Mouse (Mus musculus): Measurements from ENCODE around the gene Vsnl1. TPM values are rescaled to one million over a fixed set of nuclear protein-coding genes. Genes with fewer than 3 reads are reported as not detected.

Gene Vsnl1
- not detected for polyA plus RNA-seq (2012; fragmentation: generic; extraction: Trizol)

- no peak within 1 kb of the TSS for H3ac ChIP-seq (ENCODE audit: control insufficient read depth, insufficient read length)
- peak within 1 kb of the TSS; percentile 48 for H3K4me2 ChIP-seq (ENCODE audit: low read depth)
- no peaks in the 10 kb centered on the region for H3K79me2 ChIP-seq (ENCODE audit: control insufficient read depth, insufficient read depth)
- H3K4me3 ChIP-seq, result no peak within 1 kb of the TSS
- TF ChIP-seq TCF12 (IDR thresholded peaks at IDR 0.05; ENCODE audit: insufficient read depth, poor library complexity, severe bottlenecking) (no peak), POLR2AphosphoS2 (IDR thresholded peaks at IDR 0.05; ENCODE audit: insufficient read length, low read depth) (no peak), E2F4 (IDR thresholded peaks at IDR 0.05; ENCODE audit: insufficient read depth) (no peak), TCF3 (IDR thresholded peaks at IDR 0.05; ENCODE audit: insufficient read length, low read depth) (no peak), MAX (IDR thresholded peaks at IDR 0.05; ENCODE audit: low read depth) (no peak), MYOD1 (IDR thresholded peaks at IDR 0.05; ENCODE audit: control insufficient read depth in 1 of 3, insufficient read length in 2 of 3, low read depth in 2 of 3) (no peak), USF1 (IDR thresholded peaks at IDR 0.05; ENCODE audit: low read depth) (no peak), POLR2A (IDR thresholded peaks at IDR 0.05; ENCODE audit: insufficient read length, low read depth) (no peak), CEBPB (IDR thresholded peaks at IDR 0.05; ENCODE audit: insufficient read depth, poor library complexity, severe bottlenecking) (no peak), MYOG (IDR thresholded peaks at IDR 0.05; ENCODE audit: control insufficient read depth in 1 of 3, insufficient read depth in 1 of 3, insufficient read length in 2 of 3, low read depth in 2 of 3) (no peak), REST (IDR thresholded peaks at IDR 0.05; ENCODE audit: insufficient read depth, insufficient read length) (no peak), SRF (IDR thresholded peaks at IDR 0.05; ENCODE audit: control insufficient read depth, insufficient read length, low read depth) (no peak)
- no peaks in the 10 kb centered on the region for H3K36me3 ChIP-seq (ENCODE audit: control insufficient read depth, insufficient read depth)
- peaks cover 22% of the 10 kb centered on the region for H3K27me3 ChIP-seq (ENCODE audit: control insufficient read depth, insufficient read depth, insufficient read length)
Observed at GRCm38 (mm10) chr12:11436497-11437265, at the start of gene Vsnl1. TSS of gene Vsnl1 (minus strand) at chr12:11436613.

- Histone ChIP-seq H3K4me2 (ENCODE audit: low read depth) (no peak overlapping the region), H3K36me3 (ENCODE audit: control insufficient read depth, insufficient read depth) (no peaks in the 10 kb centered on the region), H3K79me2 (ENCODE audit: control insufficient read depth, insufficient read depth) (no peaks in the 10 kb centered on the region), H3K4me3 (no peak overlapping the region), H3ac (ENCODE audit: control insufficient read depth, insufficient read length) (no peak overlapping the region), H3K27me3 (ENCODE audit: control insufficient read depth, insufficient read depth, insufficient read length) (no peaks in the 10 kb centered on the region)
- TF ChIP-seq TCF12 (IDR thresholded peaks at IDR 0.05; ENCODE audit: insufficient read depth, poor library complexity, severe bottlenecking) (no peak), MYOG (IDR thresholded peaks at IDR 0.05; ENCODE audit: control insufficient read depth in 1 of 3, insufficient read depth in 1 of 3, insufficient read length in 2 of 3, low read depth in 2 of 3) (no peak)
Observed at GRCm38 (mm10) chr12:11456632-11457031, 20.2 kb upstream of the Vsnl1 start.

DNA sequence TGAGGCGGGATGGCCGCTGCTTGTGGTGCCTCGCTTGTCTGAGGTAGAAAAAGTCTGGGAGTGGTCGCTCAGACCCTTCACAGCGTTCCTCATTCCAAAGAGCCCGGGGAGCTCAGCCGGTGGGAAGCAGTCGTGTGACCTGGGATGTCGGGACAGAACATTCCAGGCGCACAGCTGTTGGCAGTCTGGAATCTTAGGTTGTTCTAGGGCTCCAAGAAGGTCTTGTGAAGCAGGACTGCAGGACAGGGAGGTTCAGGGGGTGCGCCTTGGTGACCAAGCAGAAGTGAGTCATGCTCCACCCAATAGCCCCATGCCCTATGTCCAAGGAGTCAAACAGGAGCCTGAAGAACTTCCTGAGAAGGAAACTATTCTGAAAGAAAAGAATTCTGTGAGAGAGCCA, 19.8 kb upstream of the Vsnl1 start:
- no peaks in the 10 kb centered on the region for H3K79me2 ChIP-seq (ENCODE audit: control insufficient read depth, insufficient read depth)
- peak overlapping the region; percentile 38 for H3K4me2 ChIP-seq (ENCODE audit: low read depth)
- H3K27me3 ChIP-seq (ENCODE audit: control insufficient read depth, insufficient read depth, insufficient read length), result no peaks in the 10 kb centered on the region

DNA sequence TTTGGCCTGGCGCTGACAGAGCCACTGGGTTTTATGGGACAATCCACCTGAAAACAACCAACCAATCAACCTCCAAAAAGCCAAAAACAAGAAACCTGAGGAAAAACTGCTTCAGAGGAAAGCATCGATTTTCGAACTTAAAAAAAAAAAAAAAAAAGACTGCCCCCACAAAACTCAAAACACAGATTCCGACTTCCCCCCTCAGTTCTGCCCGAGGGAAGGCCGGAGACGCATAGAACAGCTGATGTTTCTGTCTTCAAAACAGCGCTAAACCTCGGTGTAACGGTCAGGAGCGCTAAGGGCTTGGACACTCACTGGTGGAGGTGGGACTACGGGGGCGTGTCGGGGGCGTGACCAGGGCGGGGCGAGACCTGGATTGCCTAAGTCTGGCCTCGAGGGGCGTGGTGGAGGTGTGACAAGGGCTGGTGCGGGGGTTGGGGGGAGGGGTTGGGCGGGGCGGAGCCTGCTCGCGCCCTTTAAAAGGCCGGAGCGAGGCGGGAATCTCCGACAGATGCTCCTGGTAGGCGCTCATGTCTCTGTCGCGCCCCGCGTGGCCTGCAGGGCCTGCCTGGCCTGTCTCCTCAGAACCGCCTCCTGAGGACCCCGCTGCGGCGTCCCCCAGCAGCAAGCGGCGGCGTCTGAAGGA, 19.3 kb upstream of the Vsnl1 start, which contains the start of gene Rad51ap2:
Gene Rad51ap2 (plus strand): TSS at position 531 of the 646 bp plus-strand sequence.
- no peak within 1 kb of the TSS for H3ac ChIP-seq (ENCODE audit: control insufficient read depth, insufficient read length)
- H3K4me2 ChIP-seq (ENCODE audit: low read depth), result peak within 1 kb of the TSS; percentile 38
- H3K27me3 ChIP-seq (ENCODE audit: control insufficient read depth, insufficient read depth, insufficient read length), result no peaks in the 10 kb centered on the region
- TF ChIP-seq MYOG (IDR thresholded peaks at IDR 0.05; ENCODE audit: control insufficient read depth in 1 of 3, insufficient read depth in 1 of 3, insufficient read length in 2 of 3, low read depth in 2 of 3), result no peak
- no peak for TF ChIP-seq TCF12 (IDR thresholded peaks at IDR 0.05; ENCODE audit: insufficient read depth, poor library complexity, severe bottlenecking)
- no peak for TF ChIP-seq MYOD1 (IDR thresholded peaks at IDR 0.05; ENCODE audit: control insufficient read depth in 1 of 3, insufficient read length in 2 of 3, low read depth in 2 of 3)
- no peak for TF ChIP-seq POLR2A (IDR thresholded peaks at IDR 0.05; ENCODE audit: insufficient read length, low read depth)
- no peak for TF ChIP-seq MAX (IDR thresholded peaks at IDR 0.05; ENCODE audit: low read depth)
- TF ChIP-seq CEBPB (IDR thresholded peaks at IDR 0.05; ENCODE audit: insufficient read depth, poor library complexity, severe bottlenecking), result no peak
- TF ChIP-seq REST (IDR thresholded peaks at IDR 0.05; ENCODE audit: insufficient read depth, insufficient read length), result no peak
- no peak for TF ChIP-seq SRF (IDR thresholded peaks at IDR 0.05; ENCODE audit: control insufficient read depth, insufficient read length, low read depth)
- TF ChIP-seq E2F4 (IDR thresholded peaks at IDR 0.05; ENCODE audit: insufficient read depth), result no peak
- no peak for TF ChIP-seq USF1 (IDR thresholded peaks at IDR 0.05; ENCODE audit: low read depth)
- no peak for TF ChIP-seq TCF3 (IDR thresholded peaks at IDR 0.05; ENCODE audit: insufficient read length, low read depth)
- TF ChIP-seq POLR2AphosphoS2 (IDR thresholded peaks at IDR 0.05; ENCODE audit: insufficient read length, low read depth), result no peak
- H3K79me2 ChIP-seq (ENCODE audit: control insufficient read depth, insufficient read depth), result no peaks in the 10 kb centered on the region
- no peaks in the 10 kb centered on the region for H3K36me3 ChIP-seq (ENCODE audit: control insufficient read depth, insufficient read depth)
- H3K4me3 ChIP-seq, result no peak within 1 kb of the TSS

More for the DNA sequence above, 19.8 kb upstream of the Vsnl1 start:
- H3ac ChIP-seq (ENCODE audit: control insufficient read depth, insufficient read length), result no peak overlapping the region
- H3K36me3 ChIP-seq (ENCODE audit: control insufficient read depth, insufficient read depth), result no peaks in the 10 kb centered on the region
- H3K4me3 ChIP-seq, result no peak overlapping the region
- TF ChIP-seq USF1 (IDR thresholded peaks at IDR 0.05; ENCODE audit: low read depth), result no peak
- TF ChIP-seq POLR2A (IDR thresholded peaks at IDR 0.05; ENCODE audit: insufficient read length, low read depth), result no peak
- no peak for TF ChIP-seq E2F4 (IDR thresholded peaks at IDR 0.05; ENCODE audit: insufficient read depth)
- TF ChIP-seq CEBPB (IDR thresholded peaks at IDR 0.05; ENCODE audit: insufficient read depth, poor library complexity, severe bottlenecking), result no peak
- TF ChIP-seq SRF (IDR thresholded peaks at IDR 0.05; ENCODE audit: control insufficient read depth, insufficient read length, low read depth), result no peak
- no peak for TF ChIP-seq TCF12 (IDR thresholded peaks at IDR 0.05; ENCODE audit: insufficient read depth, poor library complexity, severe bottlenecking)
- no peak for TF ChIP-seq POLR2AphosphoS2 (IDR thresholded peaks at IDR 0.05; ENCODE audit: insufficient read length, low read depth)
- TF ChIP-seq MYOG (IDR thresholded peaks at IDR 0.05; ENCODE audit: control insufficient read depth in 1 of 3, insufficient read depth in 1 of 3, insufficient read length in 2 of 3, low read depth in 2 of 3), result no peak
- TF ChIP-seq REST (IDR thresholded peaks at IDR 0.05; ENCODE audit: insufficient read depth, insufficient read length), result no peak
- no peak for TF ChIP-seq MAX (IDR thresholded peaks at IDR 0.05; ENCODE audit: low read depth)
- no peak for TF ChIP-seq MYOD1 (IDR thresholded peaks at IDR 0.05; ENCODE audit: control insufficient read depth in 1 of 3, insufficient read length in 2 of 3, low read depth in 2 of 3)
- TF ChIP-seq TCF3 (IDR thresholded peaks at IDR 0.05; ENCODE audit: insufficient read length, low read depth), result no peak

Measured in myocyte (in vitro differentiated cells).